Mouse (Mus musculus): Measurements from ENCODE around the gene Cobll1. TPM values are rescaled to one million over a fixed set of nuclear protein-coding genes. Genes with fewer than 3 reads are reported as not detected.
A peak's percentile ranks its signal among the peaks of the same experiment; 100 is the strongest.

Cobll1 gene
- polyA plus RNA-seq (2015; fragmentation: Nextera tagmentation; extraction: Ambion mirVana): 14.2 and 17.3 TPM in 2 replicates

- ATAC-seq: peak; percentile 43
- WGBS: 0% methylated on average over 37 of the region's 37 CpGs
- Histone ChIP-seq H3K36me3 (ENCODE audit: control insufficient read depth, insufficient read depth) (no peaks in the 10 kb centered on the region), H3K9ac (ENCODE audit: low read depth, low read length) (peak within 1 kb of the TSS; percentile 65), H3K9me3 (ENCODE audit: control insufficient read depth) (no peaks in the 10 kb centered on the region), H3K4me3 (ENCODE audit: low read depth, low read length) (peak within 1 kb of the TSS; percentile 86), H3K4me1 (replicated peaks; ENCODE audit: control insufficient read depth, insufficient read depth, low read length) (0 out of 2 replicates have a peak, but pooled peaks cover 3% of the 10 kb centered on the region), H3K27ac (ENCODE audit: low read depth, low read length) (peak within 1 kb of the TSS; percentile 98), H3K27me3 (replicated peaks; ENCODE audit: control insufficient read depth, insufficient read depth, low read length) (no peaks in the 10 kb centered on the region), H3K4me2 (replicated peaks; ENCODE audit: low read depth) (peak within 1 kb of the TSS; percentile 73)
- peak; percentile 15; the same call in 1 of the 2 replicates for TF ChIP-seq CTCF (IDR thresholded peaks at IDR 0.05; ENCODE audit: low read depth)
Measured at GRCm38 (mm10) chr2:65238964-65239570, at the start of gene Cobll1. Gene Cobll1, minus strand, starts transcription at chr2:65239403.

GRCm38 (mm10) chr2:65288696-65289095 is 49.5 kb upstream of the Cobll1 start:
- no peak for ATAC-seq
- no peaks in the 10 kb centered on the region for H3K9me3 ChIP-seq (ENCODE audit: control insufficient read depth)
- WGBS: 83% methylated on average over 1 of the region's 1 CpGs
- TF ChIP-seq CTCF (IDR thresholded peaks at IDR 0.05; ENCODE audit: low read depth): no peak
- no peaks in the 10 kb centered on the region for H3K4me1 ChIP-seq (replicated peaks; ENCODE audit: control insufficient read depth, insufficient read depth, low read length)
- no peaks in the 10 kb centered on the region for H3K27me3 ChIP-seq (replicated peaks; ENCODE audit: control insufficient read depth, insufficient read depth, low read length)
- no peak overlapping the region for H3K4me2 ChIP-seq (replicated peaks; ENCODE audit: low read depth)
- no peak overlapping the region for H3K9ac ChIP-seq (ENCODE audit: low read depth, low read length)
- H3K4me3 ChIP-seq (ENCODE audit: low read depth, low read length): no peak overlapping the region
- H3K36me3 ChIP-seq (ENCODE audit: control insufficient read depth, insufficient read depth): no peaks in the 10 kb centered on the region
- no peak overlapping the region for H3K27ac ChIP-seq (ENCODE audit: low read depth, low read length)

- H3K9me3 ChIP-seq (ENCODE audit: control insufficient read depth): no peaks in the 10 kb centered on the region
- no peak for ATAC-seq
- H3K4me3 ChIP-seq (ENCODE audit: low read depth, low read length): no peak overlapping the region
- H3K4me2 ChIP-seq (replicated peaks; ENCODE audit: low read depth): no peak overlapping the region
- H3K27me3 ChIP-seq (replicated peaks; ENCODE audit: control insufficient read depth, insufficient read depth, low read length): no peaks in the 10 kb centered on the region
- no peak for TF ChIP-seq CTCF (IDR thresholded peaks at IDR 0.05; ENCODE audit: low read depth)
- H3K4me1 ChIP-seq (replicated peaks; ENCODE audit: control insufficient read depth, insufficient read depth, low read length): no peaks in the 10 kb centered on the region
- H3K9ac ChIP-seq (ENCODE audit: low read depth, low read length): no peak overlapping the region
- 68% methylated on average over 3 of the region's 3 CpGs for WGBS
- H3K27ac ChIP-seq (ENCODE audit: low read depth, low read length): no peak overlapping the region
- H3K36me3 ChIP-seq (ENCODE audit: control insufficient read depth, insufficient read depth): no peaks in the 10 kb centered on the region
Measured at GRCm38 (mm10) chr2:65285380-65285779, 46.2 kb upstream of the Cobll1 start.

GRCm38 (mm10) chr2:65282979-65283378 is 43.8 kb upstream of the Cobll1 start:
- H3K36me3 ChIP-seq (ENCODE audit: control insufficient read depth, insufficient read depth): no peaks in the 10 kb centered on the region
- WGBS: 77% methylated on average over 6 of the region's 6 CpGs

GRCm38 (mm10) chr2:65279029-65279690 is 40.0 kb upstream of the Cobll1 start:
- no peak overlapping the region; the same call in 1 of the 2 replicates for H3K4me2 ChIP-seq (replicated peaks; ENCODE audit: low read depth)
- 20% methylated on average over 4 of the region's 4 CpGs for WGBS
- H3K4me1 ChIP-seq (replicated peaks; ENCODE audit: control insufficient read depth, insufficient read depth, low read length): no peaks in the 10 kb centered on the region
- no peak overlapping the region for H3K9ac ChIP-seq (ENCODE audit: low read depth, low read length)
- H3K36me3 ChIP-seq (ENCODE audit: control insufficient read depth, insufficient read depth): no peaks in the 10 kb centered on the region
- H3K4me3 ChIP-seq (ENCODE audit: low read depth, low read length): no peak overlapping the region
- H3K27me3 ChIP-seq (replicated peaks; ENCODE audit: control insufficient read depth, insufficient read depth, low read length): no peaks in the 10 kb centered on the region
- H3K27ac ChIP-seq (ENCODE audit: low read depth, low read length): no peak overlapping the region
- no peak for TF ChIP-seq CTCF (IDR thresholded peaks at IDR 0.05; ENCODE audit: low read depth)
- H3K9me3 ChIP-seq (ENCODE audit: control insufficient read depth): no peaks in the 10 kb centered on the region
- ATAC-seq: no peak

More at GRCm38 (mm10) chr2:65282979-65283378, 43.8 kb upstream of the Cobll1 start:
- Histone ChIP-seq H3K4me3 (ENCODE audit: low read depth, low read length) (no peak overlapping the region), H3K9me3 (ENCODE audit: control insufficient read depth) (no peaks in the 10 kb centered on the region), H3K27me3 (replicated peaks; ENCODE audit: control insufficient read depth, insufficient read depth, low read length) (no peaks in the 10 kb centered on the region), H3K4me1 (replicated peaks; ENCODE audit: control insufficient read depth, insufficient read depth, low read length) (no peaks in the 10 kb centered on the region), H3K4me2 (replicated peaks; ENCODE audit: low read depth) (no peak overlapping the region), H3K27ac (ENCODE audit: low read depth, low read length) (no peak overlapping the region), H3K9ac (ENCODE audit: low read depth, low read length) (no peak overlapping the region)
- TF ChIP-seq CTCF (IDR thresholded peaks at IDR 0.05; ENCODE audit: low read depth): no peak
- no peak for ATAC-seq

- 83% methylated on average over 6 of the region's 6 CpGs for WGBS
- H3K36me3 ChIP-seq (ENCODE audit: control insufficient read depth, insufficient read depth): no peaks in the 10 kb centered on the region
Measured at GRCm38 (mm10) chr2:65275443-65276061, 36.3 kb upstream of the Cobll1 start.

More at GRCm38 (mm10) chr2:65275443-65276061, 36.3 kb upstream of the Cobll1 start:
- H3K9ac ChIP-seq (ENCODE audit: low read depth, low read length): no peak overlapping the region
- TF ChIP-seq CTCF (IDR thresholded peaks at IDR 0.05; ENCODE audit: low read depth): no peak
- H3K4me1 ChIP-seq (replicated peaks; ENCODE audit: control insufficient read depth, insufficient read depth, low read length): no peaks in the 10 kb centered on the region
- no peak for ATAC-seq
- no peaks in the 10 kb centered on the region for H3K9me3 ChIP-seq (ENCODE audit: control insufficient read depth)
- no peak overlapping the region for H3K4me2 ChIP-seq (replicated peaks; ENCODE audit: low read depth)
- no peak overlapping the region for H3K27ac ChIP-seq (ENCODE audit: low read depth, low read length)
- H3K4me3 ChIP-seq (ENCODE audit: low read depth, low read length): no peak overlapping the region
- no peaks in the 10 kb centered on the region for H3K27me3 ChIP-seq (replicated peaks; ENCODE audit: control insufficient read depth, insufficient read depth, low read length)
